Mouse (Mus musculus) lung, postnatal 25 days (tissue): ENCODE measurements at regions not wholly inside any gene's neighbourhood (a gene's known extent, or its start where the extent isn't known, plus 50 kb on each side); places are given as distances from the start of the nearest gene placed in this dataset.

Experiments
- DNase-seq: peaks from one replicate; pipeline ENCODE4 v3.0.0; 2022; ENCODE audit warnings: low spot score

DNA sequence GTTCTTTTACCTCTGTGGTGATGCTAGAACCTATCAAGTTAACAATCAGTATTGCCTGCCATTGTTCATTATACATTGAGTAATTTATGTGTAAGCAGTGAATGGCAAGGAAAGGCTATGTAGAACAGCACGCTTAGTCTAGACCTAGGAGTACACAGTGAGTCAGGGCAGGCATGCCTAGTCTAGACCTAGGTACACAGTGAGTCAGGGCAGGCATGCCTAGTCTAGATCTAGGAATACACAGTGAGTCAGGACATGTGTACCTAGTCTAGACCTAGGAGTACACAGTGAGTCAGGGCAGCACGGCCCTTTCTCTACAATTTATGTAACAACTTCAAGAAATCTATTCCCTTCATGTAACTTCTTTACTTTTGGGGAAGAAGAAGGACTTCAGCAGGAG lies 347.2 kb downstream of the Tmem232 start:
- DNase-seq: no peak

DNA sequence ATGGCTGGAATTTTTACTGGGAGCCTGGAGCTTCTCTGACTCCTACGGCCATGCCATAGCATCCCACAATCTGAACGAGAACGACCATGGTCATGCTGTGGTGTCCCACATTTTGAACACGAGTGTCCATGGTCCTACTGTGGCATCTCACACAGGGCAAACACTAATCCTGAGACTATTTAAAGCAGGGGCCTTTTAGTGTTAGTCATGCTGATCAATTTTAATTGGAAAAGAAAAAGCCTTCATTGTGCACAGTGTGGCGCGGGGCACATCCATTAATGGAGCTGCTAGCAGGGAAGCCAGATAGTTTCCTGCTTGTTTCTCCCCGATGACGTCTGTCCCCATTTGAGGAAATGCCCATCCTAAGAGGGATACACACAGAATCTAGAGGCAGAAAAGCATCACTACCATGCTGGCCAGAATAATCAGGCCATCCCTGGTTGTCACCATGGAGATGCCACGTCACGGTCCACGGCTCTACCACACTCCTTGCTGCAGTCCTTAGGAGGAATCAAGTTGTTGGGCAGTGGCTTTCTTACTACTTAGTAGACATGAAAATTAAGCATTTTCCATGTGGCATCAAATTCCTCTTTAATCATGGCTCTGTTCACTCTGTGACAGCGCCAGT lies 348.0 kb downstream of the Tmem232 start:
- no peak for DNase-seq

DNA sequence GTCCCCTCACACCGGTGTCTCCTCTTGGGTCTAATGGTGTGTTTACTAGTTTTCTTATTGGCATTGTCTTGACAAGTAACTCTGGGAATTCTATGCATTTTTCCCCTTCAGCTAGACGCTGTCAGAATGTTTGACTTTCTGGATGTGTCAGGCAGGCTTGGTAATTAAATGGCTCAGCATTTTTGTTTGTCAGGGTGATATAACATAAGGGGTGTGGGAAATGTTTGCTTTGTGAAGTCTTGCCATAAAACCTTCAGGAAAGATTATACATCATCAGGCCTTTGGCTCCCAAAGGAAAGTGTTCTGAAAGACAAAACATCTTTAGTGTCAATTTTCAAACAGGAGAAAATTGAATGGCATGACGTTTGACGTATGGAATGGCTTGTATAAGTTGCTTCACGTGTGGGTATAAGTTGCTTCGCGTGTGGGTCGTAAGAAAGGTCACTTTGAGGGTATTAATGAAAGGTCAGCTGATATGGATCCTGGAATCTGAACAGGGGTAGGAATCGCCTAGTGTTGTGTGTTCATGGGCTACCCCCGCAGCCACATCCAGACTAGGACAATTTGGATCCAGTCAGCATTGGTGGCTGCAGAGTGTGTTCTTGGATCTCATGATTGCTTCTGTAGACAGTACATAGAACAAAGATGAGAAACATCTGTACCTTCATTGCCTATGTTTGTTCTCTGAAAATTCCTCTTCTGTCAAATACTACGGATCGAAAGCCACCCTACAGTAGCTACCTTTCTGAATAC lies 349.6 kb downstream of the Tmem232 start:
- no peak for DNase-seq

DNA sequence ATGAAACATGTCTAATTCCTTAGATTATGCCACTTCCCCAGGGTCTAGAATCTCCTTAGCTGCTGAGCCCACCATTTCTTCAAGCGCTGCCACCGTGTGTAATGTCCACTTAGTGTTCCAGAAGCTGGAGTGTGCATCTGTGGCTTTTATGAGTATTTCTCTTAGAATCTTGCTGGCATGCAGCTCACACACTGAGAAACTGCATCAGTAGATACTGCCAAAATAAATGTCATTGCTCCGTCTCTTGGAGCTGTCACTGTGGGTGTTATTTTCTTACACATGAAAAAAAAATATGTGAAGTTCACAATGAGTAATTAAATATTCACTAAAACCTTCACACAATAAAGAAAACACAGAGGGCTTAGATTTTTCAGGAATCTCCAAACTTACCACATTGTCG lies 345.3 kb upstream of the 4930583I09Rik start:
- DNase-seq: no peak

DNA sequence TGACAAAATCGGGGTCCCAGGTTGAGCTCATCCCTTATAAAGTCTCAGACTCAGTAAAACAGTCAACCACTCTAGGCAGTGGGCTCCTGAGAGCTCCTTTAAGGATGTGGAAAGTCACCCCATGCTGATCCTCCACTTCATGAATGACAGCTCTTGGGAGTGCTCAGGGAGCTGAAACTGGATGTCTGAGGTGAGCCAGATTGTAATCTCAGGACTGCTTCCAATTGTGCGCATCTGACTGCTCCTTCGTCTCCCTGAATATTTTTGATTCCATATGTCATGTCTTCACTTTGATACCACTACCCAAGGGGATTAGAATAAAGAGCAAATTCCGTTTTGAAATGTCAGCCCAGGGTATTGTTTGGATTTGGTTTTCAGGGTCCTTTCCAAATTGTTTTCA lies 339.9 kb upstream of the 4930583I09Rik start:
- DNase-seq: no peak

DNA sequence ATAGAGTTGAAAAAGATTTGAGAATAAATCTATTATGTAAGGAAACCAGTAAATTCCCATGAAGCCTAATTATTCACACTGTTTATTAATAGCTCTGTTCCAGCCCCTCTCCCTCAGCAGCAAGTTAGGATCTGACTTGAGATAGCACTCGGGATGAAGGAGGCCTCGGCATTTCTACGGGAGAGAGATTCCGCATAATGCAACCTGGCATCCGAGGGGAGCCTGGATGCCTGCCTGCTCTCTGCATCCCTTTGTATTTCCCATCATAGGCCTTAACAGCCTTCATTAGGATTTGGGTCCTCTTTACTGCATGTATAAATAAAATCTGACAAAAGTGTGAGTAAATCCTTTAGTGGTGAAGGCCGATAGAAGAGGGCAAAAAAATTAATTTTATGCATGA lies 338.2 kb upstream of the 4930583I09Rik start:
- DNase-seq: no peak

DNA sequence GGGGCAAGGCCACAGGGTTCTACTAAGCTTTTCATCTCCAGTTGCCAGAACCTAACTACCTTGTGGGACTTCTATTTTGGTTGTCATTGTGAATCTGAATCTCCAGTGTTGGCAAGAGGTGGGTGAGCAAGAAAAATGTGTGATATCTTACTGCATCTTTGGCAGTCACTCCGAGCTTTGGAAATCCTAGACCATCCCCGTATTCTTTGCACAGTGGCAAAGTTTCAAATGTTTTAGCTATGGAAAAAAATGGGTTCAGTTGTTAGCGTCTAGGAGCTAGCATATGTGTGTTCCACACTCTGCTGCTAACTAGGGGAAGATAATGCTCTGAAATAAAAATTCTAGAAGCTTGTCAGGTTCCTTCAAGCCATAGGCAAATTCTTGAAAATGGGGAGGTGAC lies 337.4 kb upstream of the 4930583I09Rik start:
- no peak for DNase-seq

DNA sequence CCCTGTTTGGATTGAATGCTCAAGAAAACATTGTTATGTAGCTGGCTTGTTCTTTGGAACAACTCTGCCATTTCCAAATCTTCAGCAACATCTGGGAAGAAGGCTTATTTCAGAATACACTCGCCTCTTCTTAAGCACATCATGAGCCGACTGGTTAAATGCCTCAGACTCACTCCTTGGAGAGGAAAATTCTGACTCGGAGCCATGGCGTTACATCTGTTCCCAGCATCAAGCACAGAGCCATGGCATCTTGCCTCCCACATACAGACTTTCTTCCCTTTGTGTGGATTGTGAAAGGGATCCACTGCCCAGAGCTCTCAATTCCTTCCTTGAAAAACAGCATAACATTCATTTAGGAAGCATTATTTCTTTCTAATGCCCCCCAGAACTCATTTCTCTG lies 334.8 kb upstream of the 4930583I09Rik start:
- no peak for DNase-seq

DNA sequence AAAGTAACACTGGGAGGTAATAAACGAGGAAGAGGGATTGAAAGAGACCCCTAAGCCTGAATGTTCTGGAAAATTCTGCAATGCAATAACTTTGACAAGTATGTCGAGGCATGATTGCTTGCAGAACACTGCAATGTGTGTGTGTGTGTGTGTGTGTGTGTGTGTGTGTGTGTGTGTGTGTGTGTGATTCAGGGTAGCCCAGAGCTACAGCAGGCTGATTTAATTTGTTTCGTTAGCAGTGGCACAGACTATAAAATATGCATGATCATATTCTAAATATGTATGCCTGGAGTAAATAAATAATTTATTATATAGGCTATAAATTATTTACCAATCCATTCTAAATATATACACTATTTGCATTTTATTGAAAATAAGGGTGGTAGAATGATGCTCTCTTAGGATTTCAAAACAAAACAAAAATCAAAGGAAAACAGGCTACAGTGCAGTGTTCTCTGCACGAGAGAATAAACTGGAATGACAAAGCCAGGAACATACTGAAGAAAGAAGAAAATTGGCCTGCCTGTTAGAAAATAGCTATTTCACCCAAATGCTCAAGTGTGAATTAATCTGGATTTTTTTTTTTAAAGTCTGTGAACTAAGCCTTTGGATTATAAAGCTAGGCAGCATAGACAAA lies 334.2 kb upstream of the 4930583I09Rik start:
- DNase-seq: no peak

DNA sequence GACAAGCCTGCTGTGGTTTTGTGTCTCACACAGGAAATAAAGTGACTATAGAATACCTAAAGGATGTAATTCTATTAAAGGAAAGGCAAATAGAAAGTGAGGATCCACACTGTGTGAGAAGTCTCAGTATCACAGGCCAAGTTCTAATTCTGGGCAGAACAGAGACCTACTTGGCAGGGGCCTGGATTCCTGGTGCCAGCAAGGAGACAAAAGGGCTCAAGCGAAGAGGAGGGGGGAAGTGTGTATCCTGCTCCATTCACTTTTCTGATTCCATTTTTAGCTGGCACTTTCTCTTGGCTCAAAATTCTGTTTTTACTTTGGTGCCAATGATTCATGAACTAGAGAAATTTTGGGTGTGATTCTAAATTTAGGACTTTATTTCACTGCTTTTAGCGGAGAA lies 310.5 kb upstream of the 4930583I09Rik start:
- no peak for DNase-seq

DNA sequence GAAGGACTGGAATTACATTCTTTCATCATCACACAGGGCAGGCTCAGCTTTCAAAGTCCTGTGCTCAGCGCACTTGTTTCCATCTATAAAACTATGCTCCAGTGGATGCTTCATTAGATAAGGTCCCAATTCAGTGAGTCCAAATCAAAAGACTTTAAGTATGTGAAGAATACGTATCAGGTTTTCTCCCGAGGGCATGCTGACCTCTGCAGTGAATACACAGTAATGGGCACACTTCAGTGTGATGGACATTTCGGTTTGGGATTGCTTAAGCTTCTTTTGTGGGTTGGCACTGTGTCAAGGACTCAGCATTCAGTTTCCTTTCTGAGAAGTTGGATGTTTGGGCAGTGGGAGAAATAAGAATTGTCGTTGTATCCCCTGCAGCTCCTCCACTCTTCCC lies 278.8 kb upstream of the 4930583I09Rik start:
- DNase-seq: no peak

DNA sequence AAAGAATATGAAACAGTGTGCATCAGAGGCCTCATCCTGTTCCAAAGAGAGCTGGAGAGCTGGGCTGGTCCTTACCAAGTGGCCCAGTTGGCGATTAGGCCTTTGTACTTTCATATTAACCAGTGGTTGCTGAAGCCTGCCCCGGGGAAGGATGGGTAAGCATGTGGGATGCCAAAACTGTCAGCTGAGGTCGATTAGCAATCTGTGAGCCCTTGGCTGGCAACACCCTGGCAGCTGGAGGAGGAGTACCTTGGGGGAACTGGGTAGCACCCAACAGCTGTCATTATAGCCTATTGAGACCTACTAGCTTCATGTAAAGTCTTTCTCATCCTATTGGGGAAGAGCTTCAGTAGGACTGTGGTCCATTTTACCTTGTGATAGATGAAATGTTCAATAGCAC lies 277.2 kb upstream of the 4930583I09Rik start:
- DNase-seq: no peak

DNA sequence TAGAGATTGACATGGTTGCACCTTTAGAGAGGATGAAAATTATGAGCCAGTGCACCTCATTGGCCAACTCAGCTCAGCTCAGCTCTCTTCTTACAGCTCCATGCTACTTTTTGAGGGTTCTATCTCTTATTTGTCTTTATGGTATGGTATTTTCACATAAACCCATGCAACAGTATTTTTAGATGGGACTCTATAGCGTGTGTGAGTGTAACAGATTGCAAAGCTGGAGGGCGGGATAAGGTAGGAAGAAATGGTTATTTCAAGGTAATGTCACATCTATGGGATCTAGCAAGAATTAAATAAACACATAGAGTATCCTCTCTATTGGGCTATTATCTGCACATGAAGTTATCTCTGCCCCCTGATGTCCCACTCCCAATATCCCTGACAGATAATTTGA lies 269.8 kb upstream of the 4930583I09Rik start:
- DNase-seq: no peak

DNA sequence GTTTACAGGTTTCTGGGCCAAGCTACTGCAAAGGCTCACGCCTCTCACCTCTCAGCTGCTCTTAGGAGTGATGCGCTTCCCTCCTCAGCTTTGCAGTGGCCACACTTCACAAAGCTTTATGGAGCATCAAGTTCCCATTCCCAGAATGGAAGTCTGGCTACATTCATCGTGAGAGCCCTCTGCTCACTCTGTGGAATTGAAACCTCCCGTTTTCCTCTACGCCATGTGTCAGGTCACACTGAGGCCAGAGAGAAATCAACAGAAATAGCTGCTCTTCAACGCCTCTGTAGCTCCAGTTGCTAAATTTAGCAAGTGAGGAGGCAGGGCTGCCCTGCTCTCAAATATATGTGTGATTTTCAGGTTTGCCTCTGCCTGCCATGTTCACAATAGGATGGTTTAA lies 265.3 kb upstream of the 4930583I09Rik start:
- no peak for DNase-seq

DNA sequence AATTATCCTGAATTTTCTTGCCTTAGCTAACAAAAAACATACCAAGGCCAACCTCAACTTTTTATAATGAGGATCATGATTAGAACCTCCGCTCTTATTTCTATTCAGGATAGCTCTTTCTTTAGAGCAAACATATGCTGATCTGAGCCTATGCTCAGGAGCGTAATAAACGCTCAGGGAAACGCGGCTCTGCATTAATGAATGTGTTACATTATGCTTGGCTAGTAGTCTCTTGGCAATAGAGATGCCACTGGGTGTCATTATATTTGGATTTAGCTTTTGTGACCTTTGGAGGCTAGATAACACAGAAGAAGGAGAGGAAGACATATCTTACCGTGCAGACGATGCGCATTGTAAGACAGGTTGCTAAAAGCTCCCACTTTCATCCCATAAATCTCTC lies 246.4 kb upstream of the 4930583I09Rik start:
- DNase-seq: no peak

DNA sequence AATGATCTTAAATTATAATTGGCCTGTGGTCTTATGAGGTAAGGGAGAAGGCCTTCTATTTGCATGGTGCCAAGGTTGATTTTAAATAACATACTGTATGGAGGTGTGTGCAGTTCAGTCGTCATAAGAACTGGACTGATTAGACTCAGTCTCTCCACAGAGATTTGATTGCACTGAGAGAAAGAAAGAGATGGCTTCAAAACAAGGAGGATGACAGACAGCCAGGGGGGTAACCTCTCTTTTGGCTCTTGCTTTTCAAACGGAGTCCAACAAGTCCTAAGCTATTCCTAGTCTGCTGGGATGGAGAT lies 245.9 kb upstream of the 4930583I09Rik start:
- DNase-seq: no peak

DNA sequence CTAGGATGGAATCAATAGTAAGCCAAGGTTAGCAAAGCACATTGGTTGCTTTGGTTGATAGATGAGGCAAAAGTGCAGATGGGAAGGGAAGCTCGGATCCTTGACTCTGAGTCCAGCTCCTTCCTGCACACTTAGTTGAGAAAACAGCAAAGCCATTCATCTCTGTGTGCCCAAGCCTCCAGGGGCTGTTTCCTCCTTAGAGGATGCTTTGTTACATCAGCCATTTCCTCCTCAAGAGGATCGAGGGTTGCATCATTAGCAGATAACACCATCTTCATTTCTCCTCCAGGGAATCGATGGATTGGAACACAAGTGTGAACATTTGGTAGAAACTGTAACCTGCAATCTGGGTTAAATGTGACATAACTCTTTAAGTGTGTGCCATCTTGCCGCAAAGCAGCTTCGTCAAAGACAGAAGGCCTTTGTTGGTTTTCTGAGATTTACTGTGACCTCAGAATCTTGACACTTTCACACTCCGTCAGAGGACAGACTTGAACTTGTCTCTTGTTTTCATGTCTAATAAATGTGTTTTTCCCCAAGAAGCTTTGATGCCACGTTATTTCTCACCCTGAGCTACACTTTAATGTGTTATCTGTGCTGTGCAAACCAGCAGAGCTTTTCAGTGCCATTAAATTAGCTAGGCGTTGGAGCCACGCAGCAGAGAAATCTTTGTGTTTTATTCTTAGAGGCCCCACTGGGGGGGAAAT lies 245.4 kb upstream of the 4930583I09Rik start:
- no peak for DNase-seq

DNA sequence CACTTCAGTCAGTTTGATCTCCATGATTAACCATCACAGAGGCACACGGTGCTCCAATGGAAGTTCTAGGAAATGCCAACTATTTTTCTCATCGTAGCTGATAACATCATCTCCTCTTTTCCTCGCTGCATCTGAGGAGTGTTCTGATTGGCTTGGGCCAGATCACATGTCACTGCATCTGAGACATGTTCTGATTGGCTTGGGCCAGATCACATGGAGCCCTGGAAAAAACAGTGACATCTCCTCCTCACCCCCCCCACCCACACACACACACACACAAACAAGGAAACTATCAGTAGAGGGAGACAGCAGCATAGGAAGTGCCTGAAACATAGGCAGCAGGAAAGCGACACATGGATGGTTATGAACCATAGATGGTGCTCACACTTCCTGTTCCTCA lies 239.0 kb upstream of the 4930583I09Rik start:
- no peak for DNase-seq

DNA sequence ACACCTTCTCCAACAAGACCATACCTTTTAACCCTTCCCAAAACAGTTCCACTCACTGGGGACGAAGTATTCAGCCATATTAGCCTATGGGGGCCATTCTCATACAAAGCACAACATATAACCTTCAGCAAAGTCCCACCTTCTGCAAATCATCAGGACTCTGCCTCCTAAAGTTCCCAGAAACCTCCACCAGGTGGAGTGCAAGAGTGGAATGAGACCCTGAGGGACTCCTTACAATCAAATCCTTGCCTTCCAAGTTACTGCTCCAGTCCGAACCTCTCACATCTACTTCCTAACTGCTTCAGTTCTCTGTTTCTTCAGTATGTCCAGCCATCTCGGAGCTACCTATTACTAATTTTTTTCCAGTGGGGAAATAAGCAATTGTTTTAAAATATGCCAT lies 235.2 kb upstream of the 4930583I09Rik start:
- DNase-seq: no peak

DNA sequence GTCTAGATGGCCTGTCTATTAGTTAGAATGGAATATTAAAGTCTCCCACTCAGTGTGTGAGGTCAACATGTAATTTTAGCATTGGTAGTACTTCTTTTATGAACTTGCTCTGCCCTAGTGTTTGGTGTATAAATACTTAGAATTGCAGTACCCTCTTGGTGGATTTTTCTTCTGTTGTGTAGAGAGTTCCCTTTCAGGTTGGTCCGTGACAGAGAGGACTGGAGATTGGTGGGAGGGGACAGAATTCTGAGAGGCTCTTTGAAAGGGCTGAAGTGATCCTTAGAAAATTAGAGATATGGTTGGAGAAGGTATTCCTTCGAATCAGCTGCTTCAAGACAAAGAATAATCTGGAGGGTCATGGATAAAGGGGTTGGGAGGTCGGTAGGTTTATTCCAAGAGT lies 230.3 kb upstream of the 4930583I09Rik start:
- DNase-seq: no peak

DNA sequence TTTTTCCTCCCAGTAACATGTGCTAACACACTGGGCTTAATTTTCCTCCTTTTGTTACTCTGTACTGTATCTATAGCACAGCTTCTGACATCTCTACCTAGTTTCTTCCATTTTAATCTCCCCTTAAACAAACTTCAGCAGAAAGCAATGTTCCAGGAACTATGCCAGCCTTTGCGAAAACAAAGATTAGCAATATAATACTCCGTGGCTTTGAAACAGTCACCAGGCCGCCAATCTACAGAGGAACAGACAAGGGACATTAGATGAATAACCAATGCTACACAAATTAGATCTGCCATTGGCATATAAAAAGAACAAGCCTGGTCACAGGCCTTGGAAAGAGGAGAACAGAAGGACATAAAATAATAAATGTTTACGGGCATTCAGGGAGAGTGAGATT lies 220.2 kb upstream of the 4930583I09Rik start:
- no peak for DNase-seq

DNA sequence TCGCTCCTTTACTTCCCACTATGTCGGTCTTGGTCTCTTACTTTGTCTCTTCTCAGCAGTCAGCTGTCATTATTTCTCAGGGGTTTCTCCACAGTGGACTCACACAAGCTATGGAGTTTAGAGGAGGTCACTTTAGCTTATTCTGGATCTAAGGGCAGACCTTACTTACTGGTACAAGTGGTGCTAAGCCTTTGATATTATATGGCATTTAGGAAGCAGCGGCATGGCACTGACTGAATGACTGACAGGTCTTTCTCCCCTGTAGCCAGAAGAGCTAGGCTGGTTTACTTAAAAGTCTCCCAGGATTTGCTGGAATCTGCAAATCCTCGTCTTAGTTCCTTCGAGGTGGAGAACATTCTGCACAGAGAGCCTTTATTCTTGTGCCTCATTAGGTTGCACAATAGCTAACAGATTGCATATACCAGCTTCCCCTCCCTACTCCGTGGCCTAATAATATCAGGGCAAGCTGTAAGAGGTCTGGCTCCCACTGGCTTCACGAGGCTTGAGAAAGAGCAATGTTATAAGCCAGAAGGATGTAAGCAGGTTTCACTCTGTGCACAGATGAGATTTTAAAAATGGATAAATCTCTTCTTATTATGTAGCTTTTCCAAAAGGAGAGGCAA lies 214.1 kb upstream of the 4930583I09Rik start:
- DNase-seq: peak; percentile 1

DNA sequence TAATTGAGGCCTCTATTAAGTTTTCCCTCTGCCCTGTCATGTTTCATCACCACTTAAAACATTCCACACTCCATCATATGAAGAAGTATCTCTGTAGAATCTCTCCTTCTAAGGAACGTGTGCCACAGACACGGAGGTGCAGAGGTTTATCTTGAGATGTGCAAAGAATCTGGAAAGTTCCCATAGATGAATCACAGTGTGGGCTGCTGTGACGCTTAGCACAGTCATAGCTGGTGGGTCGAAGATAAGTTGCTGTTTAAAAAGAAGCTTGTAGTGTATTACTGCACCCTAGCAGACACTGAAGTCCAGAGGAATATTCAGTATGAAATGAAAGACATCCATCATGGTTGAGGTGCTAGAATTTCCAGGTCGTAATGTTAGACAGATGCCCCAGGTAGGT lies 179.9 kb upstream of the 4930583I09Rik start:
- no peak for DNase-seq
